Mouse (Mus musculus) frontal cortex, postnatal 36 days (tissue): ENCODE measurements around the gene Rhcg.

Experiments
- DNase-seq, 2 experiments: peaks; one replicate each; pipeline ENCODE4 v3.0.0; 2022; ENCODE audit warnings: low spot score in 2 of 2

Gene Rhcg

DNA sequence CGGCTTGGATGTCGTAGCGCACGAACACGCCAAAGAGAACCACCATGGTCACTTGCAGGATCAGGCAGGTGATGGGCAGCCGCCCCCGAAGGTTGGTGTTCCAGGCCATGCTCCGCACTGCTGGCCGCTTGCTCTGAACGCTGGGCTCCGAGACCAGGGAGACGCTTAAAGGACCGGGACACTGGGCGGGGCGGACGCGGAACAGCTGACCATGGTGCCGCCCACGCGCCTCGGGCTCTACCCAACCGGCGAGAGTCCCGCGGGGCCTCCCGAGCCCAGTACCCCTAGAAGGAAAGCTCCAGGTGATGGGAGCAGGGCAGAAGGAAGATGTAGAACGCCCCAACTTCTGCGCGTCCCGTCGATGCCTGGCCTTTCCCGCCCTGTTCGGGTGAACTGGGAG, at the start of gene Rhcg:
Gene Rhcg (minus strand): TSS at position 240 of the 400 bp plus-strand sequence.
- no peak for DNase-seq

DNA sequence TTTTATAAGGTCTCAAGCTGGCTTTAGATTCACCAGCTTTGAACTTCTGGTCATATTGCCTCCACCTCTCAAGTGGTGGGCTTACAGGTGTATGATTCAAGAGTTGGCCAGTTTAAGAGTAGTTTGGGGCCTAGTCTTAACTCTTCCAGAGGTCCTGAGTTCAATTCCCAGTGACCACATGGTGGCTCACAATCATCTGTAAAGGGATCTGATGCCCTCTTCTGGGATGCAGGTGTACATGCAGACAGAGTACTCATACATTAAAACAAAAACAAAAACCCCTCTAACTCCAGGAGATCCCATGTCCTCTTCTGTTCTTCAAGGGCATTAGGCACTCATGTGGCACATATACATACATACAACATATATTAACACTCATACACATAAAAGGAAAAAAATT, 49.2 kb upstream of the Rhcg start:
- no peak for DNase-seq

DNA sequence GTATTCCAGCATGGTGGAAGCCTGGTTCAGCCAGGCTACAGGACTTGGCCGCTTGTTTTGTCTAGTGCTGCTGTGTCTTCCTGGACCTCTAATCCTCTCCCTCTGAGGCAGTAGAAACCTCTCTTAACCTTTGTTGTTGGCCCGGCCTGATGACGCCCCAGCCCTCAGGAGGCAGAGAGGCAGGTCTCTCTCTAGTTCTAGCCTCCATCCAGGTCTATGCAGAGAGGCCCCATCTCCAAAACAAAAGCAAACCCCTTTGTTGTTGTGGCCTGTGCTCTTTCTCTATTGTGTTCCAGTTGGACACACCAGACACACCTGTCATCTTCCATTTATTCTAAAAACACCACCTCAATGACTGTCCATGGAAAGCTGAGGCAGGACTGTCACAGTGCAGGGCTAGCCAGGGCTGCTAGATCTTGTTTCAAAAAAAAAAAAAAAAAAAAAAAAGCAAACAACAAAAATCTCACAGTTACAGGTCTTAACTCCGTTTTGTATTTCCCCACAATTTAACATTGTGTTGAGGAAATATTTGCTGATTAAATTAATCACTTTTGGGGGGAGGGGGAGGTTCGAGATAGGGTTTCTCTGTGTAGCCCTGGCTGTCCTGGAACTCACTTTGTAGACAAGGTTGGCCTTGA, 43.9 kb upstream of the Rhcg start:
- no peak for DNase-seq

DNA sequence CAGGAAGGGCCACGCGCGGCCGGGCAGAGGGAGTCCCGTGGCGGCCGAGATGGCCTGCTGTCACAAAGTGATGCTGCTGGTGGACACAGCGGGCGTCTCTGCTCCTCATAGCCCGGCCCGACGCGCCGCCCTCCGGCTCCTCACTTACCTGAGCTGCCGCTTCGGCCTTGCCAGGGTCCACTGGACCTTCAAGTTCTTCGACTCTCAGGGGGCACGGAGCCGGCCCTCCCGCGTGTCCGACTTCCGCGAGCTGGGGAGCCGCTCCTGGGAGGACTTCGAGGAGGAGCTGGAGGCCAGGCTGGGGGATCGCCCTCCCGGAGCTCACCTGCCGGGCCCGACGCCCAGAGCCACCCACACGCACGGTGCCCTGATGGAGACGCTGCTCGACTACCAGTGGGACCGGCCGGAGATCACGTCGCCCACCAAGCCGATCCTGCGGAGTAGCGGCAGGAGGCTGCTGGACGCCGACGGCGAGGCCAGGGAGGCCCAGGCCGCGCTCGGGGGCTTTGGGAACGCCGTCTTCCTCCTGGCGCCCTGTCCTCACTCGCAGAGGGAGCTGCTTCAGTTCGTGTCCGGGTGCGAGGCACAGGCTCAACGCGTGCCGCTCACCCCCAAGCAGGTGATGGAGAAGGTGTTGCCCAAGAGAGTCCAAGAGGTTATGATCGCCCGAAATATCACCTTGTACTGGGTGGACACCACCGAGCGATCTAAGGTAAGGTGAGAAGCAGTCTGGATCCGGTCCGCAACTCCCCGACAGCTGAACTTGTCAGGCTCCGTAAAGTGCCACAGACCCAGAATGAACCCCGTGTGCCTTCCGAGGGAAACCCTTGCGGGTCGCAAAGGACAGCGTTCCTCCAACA, 43.1 kb upstream of the Rhcg start:
- no peak for DNase-seq

DNA sequence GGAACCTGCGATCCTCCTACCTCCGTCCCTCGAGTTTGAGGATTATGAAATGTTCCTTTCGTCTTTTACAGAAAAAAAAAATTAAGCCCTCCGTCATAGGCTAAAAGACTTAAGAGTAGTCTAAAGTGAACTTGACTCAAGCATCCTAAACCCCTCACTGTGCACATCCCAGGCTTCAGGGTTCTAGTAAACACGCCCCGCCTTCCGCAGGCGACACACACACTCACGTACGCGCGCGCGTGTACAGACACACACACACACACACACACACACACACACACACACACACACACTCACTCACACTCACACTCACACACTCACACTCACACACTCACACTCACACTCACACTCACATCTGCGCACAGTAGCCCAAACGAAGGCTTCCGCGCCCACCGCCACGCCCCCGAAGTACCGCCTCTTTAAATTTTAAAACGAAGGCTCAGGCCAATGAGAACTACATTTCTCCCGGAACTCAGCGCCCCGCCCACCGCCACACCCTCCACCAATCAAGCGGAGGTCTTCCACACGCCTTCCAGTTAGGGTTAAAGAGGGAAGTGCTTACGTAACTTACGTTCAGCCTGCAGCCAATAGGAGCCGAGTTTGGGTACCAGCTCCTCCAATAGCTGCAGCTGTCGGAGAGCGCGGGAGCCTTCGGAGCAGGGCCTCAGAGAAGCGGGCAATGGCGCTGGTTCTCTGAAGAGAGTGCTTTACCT, 42.3 kb upstream of the Rhcg start, which contains the start of gene Ticrr:
Gene Ticrr (plus strand): TSS at position 619 of the 713 bp plus-strand sequence.
- peak; percentile 92 to 96 for DNase-seq

DNA sequence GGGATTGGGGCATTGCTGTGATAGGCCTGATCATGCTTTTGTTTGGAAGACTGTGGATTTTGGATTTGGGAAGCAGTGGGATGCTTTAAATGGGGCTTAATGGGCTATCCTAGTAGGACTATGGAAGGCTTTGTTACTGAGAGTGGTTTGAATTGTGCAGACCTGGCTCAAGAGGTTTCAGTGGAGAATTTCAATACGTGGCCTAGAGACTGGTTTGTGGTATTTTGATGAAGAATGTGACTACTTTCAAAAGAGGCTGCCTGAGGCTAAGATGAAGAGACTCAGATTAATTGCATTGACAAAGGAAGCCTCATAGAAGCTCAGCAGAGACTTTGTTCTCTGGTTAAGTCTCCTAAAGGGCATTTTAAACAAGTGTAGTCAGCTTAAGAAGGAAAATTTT, 37.1 kb upstream of the Rhcg start:
- no peak for DNase-seq

DNA sequence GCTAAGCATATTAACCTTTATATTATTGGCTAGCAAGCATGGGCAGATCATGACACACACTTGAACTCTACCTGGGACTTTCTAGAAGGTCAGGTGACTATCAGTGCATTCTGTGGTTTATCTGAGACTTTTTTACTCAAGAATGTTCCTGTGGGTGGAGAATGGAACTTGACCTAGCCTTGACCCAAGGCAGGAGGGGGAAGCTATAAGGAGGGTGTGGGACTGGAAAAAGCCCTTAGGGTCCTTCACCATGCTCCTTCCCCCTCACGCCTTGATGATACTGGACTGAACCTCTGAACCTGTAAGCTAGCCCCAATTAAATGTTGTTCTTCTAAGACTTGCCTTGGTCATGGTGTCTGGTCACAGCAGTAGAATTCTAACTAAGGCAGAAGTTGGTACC, 36.7 kb upstream of the Rhcg start:
- no peak for DNase-seq

DNA sequence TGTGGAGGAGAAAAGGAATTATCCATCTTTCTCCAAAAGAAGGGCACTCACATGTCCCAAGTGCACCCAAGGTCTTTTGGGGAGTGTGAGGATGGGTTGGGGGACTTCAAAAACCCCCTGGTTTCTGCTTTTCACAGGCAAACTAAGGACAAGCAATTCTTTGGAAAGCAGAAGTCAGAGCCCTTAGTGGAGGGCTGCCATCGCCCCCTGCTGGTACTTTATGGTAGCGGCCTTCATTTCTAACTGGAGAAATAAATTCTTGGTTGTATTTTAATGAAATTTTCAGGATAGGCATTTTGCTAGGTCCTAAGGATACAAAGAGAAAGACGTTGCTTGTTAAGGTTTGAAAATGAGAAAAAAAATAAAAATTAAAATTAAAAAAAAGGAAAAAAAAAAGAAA, 31.5 kb upstream of the Rhcg start:
- peak; percentile 61 to 67 for DNase-seq

DNA sequence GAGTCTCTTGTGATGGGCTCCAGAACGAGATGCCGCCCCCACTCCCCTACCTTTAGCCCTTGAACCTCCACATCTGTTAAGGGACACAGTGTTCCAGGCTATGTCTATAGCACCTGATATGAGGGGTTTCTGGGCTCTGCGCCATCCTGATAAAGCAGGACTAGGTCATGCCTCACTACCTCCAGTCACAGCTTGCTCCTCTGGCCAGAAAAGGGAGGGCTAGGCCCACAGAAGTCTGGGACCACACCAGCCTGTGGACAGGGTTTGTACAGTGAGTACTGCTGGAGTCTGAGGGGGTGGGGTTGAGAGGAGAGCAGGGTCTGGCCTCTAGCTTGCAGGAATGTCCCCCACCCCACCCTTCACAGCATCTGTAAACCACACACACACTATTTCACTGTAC, 29.8 kb upstream of the Rhcg start:
- no peak for DNase-seq

DNA sequence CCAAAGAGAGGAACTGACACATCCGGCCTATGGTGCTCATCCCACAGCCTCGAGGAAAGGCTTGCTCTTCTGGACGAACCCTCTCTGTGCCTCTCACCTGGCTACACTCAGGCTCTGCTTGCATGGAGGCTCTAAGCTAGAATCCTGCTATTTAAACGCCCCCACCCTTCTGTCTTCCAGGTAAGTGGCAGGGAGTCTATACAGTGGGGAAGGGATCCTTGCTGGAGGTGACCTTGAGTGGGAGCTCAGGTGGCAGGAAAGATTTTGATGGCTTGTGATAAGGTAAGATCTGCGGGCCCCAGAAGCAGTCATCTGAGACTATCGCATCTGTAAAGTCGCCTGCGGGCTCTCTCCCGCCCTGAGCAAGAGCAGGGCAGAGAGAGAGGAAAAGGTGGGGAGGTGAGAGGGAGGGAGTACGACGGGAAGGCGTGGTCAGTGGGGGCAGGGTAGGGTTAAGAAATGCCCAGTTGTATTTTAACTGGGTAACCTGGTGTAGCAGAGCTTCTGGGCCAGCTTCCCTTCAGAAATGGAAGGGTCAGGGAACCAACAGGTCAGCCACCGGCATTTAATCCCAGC, 14.4 kb upstream of the Rhcg start:
- DNase-seq = no peak

DNA sequence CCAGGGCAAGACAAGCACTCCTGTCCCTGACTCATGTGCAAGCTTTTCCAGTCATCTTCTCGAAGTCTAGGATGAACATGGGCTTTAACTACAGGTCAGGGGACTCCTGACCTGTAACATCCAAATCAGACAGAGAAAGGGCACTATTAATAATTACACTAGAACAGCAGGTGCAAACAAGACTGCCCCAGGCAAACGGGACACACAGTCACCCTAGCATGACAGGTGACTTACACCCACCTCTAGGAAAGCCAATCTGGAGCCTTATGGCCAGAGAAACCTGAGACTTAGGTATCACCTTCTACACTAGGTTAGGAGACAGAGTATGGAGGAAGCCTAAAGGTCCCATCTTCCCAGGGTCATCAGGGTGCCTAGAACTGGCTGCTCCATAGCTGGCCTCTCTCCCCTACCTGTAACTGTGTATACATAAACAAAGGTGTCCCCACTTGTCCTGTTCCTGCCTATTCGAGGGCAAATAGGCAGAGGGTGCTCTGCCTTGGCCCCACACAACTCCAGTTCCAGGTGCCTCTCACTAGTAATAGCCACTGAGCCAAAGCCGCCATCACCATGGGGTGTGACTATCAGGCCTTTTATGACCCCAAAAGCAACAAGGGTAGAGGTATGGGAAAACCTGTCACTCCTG, 10.9 kb upstream of the Rhcg start:
- DNase-seq = no peak

DNA sequence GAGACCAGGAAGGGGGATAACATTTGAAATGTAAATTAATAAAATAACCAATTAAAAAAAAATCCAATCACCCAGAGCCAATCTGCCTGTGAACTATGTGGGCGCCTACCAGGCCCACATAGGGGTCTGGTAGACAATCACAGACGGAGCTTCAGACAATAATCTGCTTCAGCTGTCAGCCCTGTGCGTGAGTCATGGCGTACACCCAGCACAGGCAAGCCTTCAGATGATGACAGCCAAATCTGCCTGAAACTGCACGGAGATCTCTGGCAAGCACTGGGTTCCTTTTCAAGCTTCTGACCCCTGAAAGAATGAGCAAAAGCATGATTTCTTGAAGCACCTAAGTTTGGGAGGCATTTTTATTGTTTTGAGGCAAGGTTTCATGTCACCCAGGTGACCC, 8.7 kb upstream of the Rhcg start:
- no peak for DNase-seq

DNA sequence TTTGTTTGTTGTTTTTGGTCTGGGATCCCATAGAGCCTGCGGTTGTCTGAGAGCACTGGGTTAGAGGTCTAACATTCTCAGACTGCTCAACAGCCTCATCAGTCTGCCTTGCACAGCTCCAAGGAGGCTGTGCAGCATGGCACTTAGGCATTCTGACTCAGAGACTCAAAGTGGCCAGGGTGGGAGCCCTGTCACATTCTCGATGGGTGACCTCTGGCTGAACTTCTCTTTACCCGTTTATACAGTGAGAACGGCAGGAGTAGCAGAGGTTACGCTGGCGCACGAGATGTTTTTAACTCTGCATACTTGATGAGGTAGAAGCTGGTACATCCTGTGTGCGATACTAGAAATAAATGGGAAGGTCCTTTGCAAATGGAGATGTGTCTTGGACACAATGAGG, 5.6 kb upstream of the Rhcg start:
- DNase-seq = no peak

DNA sequence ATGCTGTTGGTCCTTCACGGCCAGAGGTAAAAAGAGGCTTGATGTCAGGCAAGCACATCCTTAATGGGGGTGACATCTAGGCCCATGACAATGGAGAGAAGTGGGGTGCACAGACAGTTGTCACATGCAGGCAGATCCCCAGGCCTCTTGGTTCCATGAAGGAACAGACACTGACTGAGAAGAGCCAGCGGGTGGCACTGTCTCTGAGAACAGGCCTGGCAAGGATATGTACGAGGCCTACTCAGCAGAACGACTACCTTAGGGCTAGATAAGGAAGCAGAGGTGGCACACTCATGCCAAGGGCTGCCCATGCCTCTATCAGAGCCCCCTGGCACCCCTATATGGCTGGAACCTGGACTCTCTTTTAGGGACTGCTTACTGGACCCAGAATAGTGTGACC, 2.0 kb upstream of the Rhcg start:
- no peak for DNase-seq

DNA sequence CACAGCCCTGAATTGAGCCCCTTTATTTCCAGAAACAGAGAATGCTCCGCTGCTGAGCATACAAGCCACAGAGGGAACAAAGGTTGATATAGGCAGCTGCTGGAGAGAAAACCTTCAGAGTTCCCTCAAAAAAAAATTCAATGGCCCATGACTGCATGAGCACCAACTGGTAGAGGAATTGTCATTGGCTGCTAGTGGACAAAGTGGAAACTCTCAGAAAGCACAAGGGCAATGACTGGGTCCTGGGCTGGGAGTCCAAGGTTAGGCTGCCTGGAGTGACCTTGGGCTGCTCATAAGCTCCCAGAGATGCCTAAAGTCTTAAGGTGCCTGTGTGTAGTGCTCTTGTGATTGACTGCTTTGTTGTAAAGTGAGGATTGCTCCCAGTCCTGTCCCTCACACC, 1.5 kb downstream of the Rhcg start:
- DNase-seq = no peak

DNA sequence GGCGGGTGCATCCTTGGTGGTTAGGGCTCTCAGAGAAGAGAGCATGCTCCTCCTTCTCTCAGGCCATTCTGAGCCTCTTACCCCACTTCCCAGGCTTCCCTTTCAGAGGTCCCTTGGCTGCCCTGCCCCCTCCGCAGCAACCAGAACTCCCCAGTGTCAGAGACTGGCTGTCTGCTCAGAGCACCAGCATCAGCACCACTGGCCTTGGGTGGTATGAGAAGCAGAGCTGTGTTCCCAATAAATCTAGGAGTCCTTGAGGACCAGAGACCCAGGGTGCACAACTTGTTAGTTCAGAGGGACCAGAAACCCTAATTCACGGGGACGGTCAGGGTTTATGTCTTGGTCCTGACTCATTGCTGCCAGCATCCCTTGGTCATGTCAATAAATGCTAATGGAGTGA, 2.4 kb downstream of the Rhcg start:
- no peak for DNase-seq

DNA sequence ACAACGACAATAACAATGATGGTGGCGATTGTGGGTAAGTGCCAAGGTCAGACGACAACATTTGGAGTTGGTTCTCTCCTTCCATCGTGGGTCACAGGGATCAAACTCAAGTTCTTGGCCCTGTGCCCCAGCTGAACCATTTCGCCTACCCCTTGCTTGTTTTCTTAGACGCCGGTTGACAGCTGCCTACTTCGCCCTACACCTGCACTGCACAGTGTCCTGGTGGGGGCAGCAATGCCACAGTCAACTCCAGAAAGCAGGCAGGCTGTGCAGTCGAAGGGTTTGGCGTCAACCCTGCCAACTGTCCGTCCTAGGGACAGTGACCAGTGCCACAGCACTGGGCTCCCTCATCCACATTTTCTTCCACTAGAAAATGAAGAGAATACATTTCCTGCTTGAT, 4.1 kb downstream of the Rhcg start:
- no peak for DNase-seq

DNA sequence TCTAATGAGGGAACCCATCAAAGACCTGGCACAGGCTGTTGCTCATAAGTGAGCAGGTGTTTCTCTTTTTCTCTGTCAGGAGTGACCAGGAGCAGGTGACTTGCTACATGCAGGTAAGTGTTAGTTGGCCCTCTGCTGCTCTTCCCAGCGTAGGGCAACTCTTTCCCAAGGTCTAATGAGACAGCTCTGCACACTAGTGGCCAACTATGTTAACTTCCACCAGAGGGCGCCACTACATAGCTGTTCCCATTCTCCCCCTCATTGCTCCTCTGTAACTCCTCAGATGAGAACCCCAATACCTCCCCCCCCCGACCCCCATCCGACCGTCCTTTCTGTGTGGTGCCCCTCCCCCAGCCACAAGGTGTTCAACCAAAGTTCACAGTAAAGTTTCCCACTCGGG, 4.7 kb downstream of the Rhcg start:
- DNase-seq = peak in 1 of 2 experiments; percentile 74

DNA sequence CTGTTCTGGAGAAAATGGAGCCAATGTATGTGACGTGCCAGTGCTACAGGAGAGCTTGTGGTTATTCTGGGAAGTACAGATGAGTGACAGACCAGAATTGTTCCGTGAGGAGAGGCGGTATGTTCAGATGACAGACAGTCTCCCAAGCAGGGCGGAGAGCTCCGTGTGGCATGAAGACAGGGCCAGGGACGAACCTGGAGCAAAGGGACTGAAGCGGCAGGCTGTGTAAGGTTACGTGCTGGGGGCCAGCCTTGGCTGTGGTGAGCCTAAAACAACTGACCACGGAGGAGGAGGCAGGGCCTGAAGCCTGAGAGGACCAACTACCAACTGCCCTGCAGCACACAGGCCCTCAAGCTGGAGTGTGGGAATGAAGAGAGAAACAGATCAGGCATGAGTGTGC, 5.6 kb downstream of the Rhcg start:
- DNase-seq = peak in 1 of 2 experiments; percentile 8

DNA sequence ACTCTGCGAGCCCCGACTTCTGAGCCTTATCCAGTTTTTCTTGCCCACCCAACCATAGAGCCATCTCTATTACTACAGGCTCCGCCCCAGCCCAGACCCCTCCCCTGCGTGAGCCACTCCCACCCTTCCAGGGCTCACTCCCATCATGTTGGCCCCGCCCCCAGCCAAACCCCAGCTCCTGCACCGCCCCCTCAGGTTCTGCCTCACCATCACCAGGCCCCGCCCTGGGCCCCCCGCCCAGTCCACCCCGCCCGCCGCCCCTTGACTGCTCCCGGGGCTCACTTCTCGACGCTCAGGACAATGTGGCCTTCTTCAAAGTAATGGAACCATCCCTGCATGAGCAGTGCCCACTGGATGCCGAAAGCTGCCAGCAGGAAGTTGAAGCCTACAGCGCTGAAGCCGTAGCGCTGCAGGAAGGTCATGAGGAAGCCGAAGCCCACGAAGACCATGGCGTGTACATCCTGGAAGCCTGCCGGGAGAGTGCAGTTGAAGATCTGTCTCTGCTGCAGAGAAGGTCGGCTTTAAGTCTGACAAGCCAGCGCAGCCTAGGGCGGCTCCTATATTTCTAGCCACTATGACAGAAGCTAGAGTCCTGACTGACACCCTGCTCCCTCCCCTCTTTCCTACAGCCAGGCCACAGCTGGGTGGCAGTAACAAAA, 10.1 kb downstream of the Rhcg start:
- DNase-seq = no peak

DNA sequence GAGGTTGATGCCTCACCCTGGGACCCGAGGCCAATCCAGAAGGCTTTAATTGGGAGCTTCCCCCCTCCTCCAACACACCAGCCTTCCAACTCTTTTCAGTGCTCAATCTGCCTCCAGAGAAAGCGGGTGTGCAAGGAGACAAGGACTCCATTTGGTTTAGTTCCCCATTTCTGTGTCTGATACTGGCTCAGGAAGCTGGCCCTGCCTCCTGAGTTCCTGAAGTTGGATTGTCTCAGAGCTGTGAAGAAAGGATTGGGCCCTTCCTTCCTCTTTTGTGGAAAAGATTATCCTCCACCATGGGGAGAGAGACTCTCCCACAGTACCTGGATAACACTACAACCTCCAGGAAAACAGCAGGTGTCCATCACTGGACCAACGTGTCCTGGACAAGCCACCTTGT, 10.7 kb downstream of the Rhcg start:
- DNase-seq = no peak
